Mouse (Mus musculus) liver, embryonic 16.5 days (tissue): ENCODE results near the gene Ptpra. TPM values are rescaled to one million over a fixed set of nuclear protein-coding genes. Genes with fewer than 3 reads are reported as not detected.

Source experiments
- ATAC-seq: fragments of 200-750 bp; cut with Nextera tagmentation; 2 replicates; pipeline ENCODE4 v1.8.0; 2017; ENCODE audit warnings: low read depth, mild to moderate bottlenecking, moderate number of reproducible peaks, moderate library complexity
- H3K27ac ChIP-seq: fragments of 300-500 bp; sonication (generic); 2 replicates; pipeline ENCODE4 v1.5.1; 2014; ENCODE audit warnings: mild to moderate bottlenecking, low read length
- H3K27me3 ChIP-seq: fragments of 300-500 bp; sonication (generic); 2 replicates; pipeline ENCODE4 v1.6.1; 2014; ENCODE audit warnings: low read depth, low read length, mixed read lengths; ENCODE audit not compliant: control insufficient read depth, insufficient read depth
- H3K36me3 ChIP-seq: fragments of 300-500 bp; sonication (generic); 2 replicates; pipeline ENCODE4 v1.6.1; 2014; ENCODE audit warnings: mild to moderate bottlenecking; ENCODE audit not compliant: control insufficient read depth, insufficient read depth
- H3K4me1 ChIP-seq: fragments of 300-500 bp; sonication (generic); 2 replicates; pipeline ENCODE4 v1.6.1; 2014; ENCODE audit warnings: low read depth, low read length, mixed read lengths; ENCODE audit not compliant: control insufficient read depth
- H3K4me2 ChIP-seq: fragments of 300-500 bp; sonication (generic); 2 replicates; pipeline ENCODE4 v1.6.1; 2014; ENCODE audit warnings: low read depth, low read length, mixed read lengths
- H3K4me3 ChIP-seq: fragments of 300-500 bp; sonication (generic); 2 replicates; pipeline ENCODE4 v1.5.1; 2014; ENCODE audit warnings: low read depth, mild to moderate bottlenecking, low read length
- H3K9ac ChIP-seq: fragments of 300-500 bp; sonication (generic); 2 replicates; pipeline ENCODE4 v1.6.1; 2014; ENCODE audit warnings: low read depth, low read length
- H3K9me3 ChIP-seq: fragments of 300-500 bp; sonication (generic); replicated peaks from 2 replicates; pipeline ENCODE4 v1.6.1; 2016; ENCODE audit warnings: low read length; ENCODE audit not compliant: control insufficient read depth
- WGBS: fragments of 180-500 bp; shearing (Covaris S2); extraction: QIAGEN DNeasy Blood & Tissue Kit; methylation state at CpG from one replicate; pipeline ENCODE4 v1.1.7; 2014; ENCODE audit not compliant: insufficient replicate concordance; 5-methylcytosine and 5-hydroxymethylcytosine counted together
- microRNA-seq: library from miRNA; unstranded; fragments of <30 nt; microRNA quantifications from one replicate; pipeline ENCODE4, GENCODE M21; 2016
- polyA plus RNA-seq: library from polyadenylated mRNA; unstranded; fragments of >200 nt; fragmentation: Nextera tagmentation; extraction: Ambion mirVana; gene quantifications from 2 replicates; pipeline ENCODE4 v1.2.1, GENCODE M21; 2015

The Ptpra gene
- polyA plus RNA-seq, 1 experiment from 2014 or later = 29.6 TPM

- no peak for ATAC-seq
- Histone ChIP-seq H3K27ac (no peak overlapping the region), H3K9ac (no peak overlapping the region), H3K27me3 (no peaks in the 10 kb centered on the region), H3K4me2 (no peak overlapping the region), H3K4me3 (no peak overlapping the region), H3K36me3 (peaks cover 10% of the 10 kb centered on the region), H3K9me3 (no peaks in the 10 kb centered on the region), H3K4me1 (no peaks in the 10 kb centered on the region)
- 68% methylated on average over 3 of the region's 3 CpGs for WGBS
Observed at GRCm38 (mm10) chr2:130598399-130598798, 148.3 kb downstream of the Ptpra start.

DNA sequence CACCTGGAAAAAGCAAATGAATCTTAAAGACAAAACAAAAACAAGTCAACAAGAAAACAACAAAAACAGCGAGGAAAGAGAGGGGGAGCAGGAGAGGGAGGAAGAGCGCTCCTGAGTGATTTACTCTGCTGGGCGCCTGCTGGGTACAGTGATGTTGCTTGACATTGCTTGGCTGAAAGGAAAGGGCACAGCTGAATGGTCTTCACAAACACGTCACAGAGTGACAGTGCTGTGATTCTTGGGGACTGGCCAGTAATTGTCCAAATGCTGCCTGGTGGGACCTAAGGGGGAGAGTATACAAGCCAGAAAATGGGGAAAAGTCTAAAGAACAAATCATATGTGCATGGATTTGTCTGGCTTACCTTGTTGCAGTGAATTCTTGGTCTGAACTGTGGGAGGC, 152.1 kb downstream of the Ptpra start:
- 71% methylated on average over 4 of the region's 4 CpGs for WGBS
- Histone ChIP-seq H3K9ac (no peak overlapping the region), H3K4me3 (no peak overlapping the region), H3K36me3 (0 out of 2 replicates have a peak, but pooled peaks cover 4% of the 10 kb centered on the region), H3K9me3 (no peaks in the 10 kb centered on the region), H3K4me2 (no peak overlapping the region), H3K27me3 (no peaks in the 10 kb centered on the region), H3K27ac (no peak overlapping the region), H3K4me1 (no peaks in the 10 kb centered on the region)
- ATAC-seq = no peak

Small RNA genes within 50 kb of the gene (microRNA-seq; reads per million reads assigned to microRNA genes)
- not detected for gene Gm23876

Other genes with a start within 250 kb of the Ptpra start
- gene Nop56, start 175.8 kb upstream of the Ptpra start, polyA plus RNA-seq = 120 and 130 TPM in 2 replicates
- 106 and 108 TPM in 2 replicates for gene Idh3b, start 165.7 kb upstream of the Ptpra start, polyA plus RNA-seq
- gene Ebf4, start 155.1 kb upstream of the Ptpra start, polyA plus RNA-seq = 0.05 TPM in 2 replicates
- 2.5 and 5.0 TPM in 2 replicates for gene Cpxm1, start 52.7 kb upstream of the Ptpra start, polyA plus RNA-seq
- gene Gm28372, start 45.0 kb upstream of the Ptpra start, polyA plus RNA-seq = not detected in 2 replicates
- not detected in 2 replicates for gene 1700020A23Rik, start 45.0 kb upstream of the Ptpra start, polyA plus RNA-seq
- not detected in 2 replicates for gene Tmem239, start 43.8 kb upstream of the Ptpra start, polyA plus RNA-seq
- gene Vps16, start 25.9 kb upstream of the Ptpra start, polyA plus RNA-seq = 33.0 and 39.3 TPM in 2 replicates
- 3.2 and 3.8 TPM in 2 replicates for gene Pced1a, start 25.6 kb upstream of the Ptpra start, polyA plus RNA-seq
- 30.9 and 34.3 TPM in 2 replicates for gene Mrps26, start 113.5 kb downstream of the Ptpra start, polyA plus RNA-seq
- not detected in 2 replicates for gene Oxt, start 125.9 kb downstream of the Ptpra start, polyA plus RNA-seq
- not detected in 2 replicates for gene Avp, start 132.3 kb downstream of the Ptpra start, polyA plus RNA-seq
- gene Fastkd5, start 179.7 kb downstream of the Ptpra start, polyA plus RNA-seq = 7.9 and 8.8 TPM in 2 replicates
- gene Ubox5, start 179.8 kb downstream of the Ptpra start, polyA plus RNA-seq = 4.1 and 4.5 TPM in 2 replicates
- 1.6 and 1.9 TPM in 2 replicates for gene Lzts3, start 192.5 kb downstream of the Ptpra start, polyA plus RNA-seq
- 43.0 and 48.3 TPM in 2 replicates for gene Ddrgk1, start 214.4 kb downstream of the Ptpra start, polyA plus RNA-seq
- gene Itpa, start 217.3 kb downstream of the Ptpra start, polyA plus RNA-seq = 37.0 and 41.0 TPM in 2 replicates
- 0.09 and 0.16 TPM in 2 replicates for gene Slc4a11, start 247.2 kb downstream of the Ptpra start, polyA plus RNA-seq